Mouse (Mus musculus): ENCODE results near the gene Ucn3.

DNA sequence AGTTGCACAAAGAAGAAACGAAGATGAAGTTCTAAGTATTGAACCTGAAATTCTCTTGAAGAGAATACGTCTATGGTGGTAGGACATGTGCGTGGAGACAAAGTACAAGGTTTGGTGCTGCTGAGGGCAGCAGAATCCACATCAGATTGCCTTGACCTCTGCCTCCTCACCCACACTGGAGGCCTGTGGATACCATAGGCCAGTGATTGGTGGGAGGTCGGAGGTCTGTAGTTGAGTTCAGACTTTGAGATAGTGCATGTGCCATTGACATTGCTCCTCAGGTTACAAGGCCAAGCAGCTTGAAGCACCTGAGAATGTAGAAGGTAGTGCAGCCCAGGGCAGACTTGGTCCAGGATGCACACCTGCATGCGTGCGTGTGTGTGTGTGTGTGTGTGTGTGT is 19.1 kb downstream of the Ucn3 start:
- TF ChIP-seq POLR2A (IDR thresholded peaks at IDR 0.05; ENCODE audit: borderline replicate concordance, control insufficient read depth, low read depth, low read length), result no peak
- no peak for TF ChIP-seq CTCF (IDR thresholded peaks at IDR 0.05; ENCODE audit: control insufficient read depth, insufficient read depth, low read length)
